Mouse (Mus musculus) CH12.LX (cell line): Measurements from ENCODE around the gene Tpk1.

Source experiments
- CTCF ChIP-seq, 2 experiments: IDR thresholded peaks in 1 of 2; conservative IDR thresholded peaks in 1 of 2; 2 replicates each; pipeline ENCODE4 v1.5.1; 2011 to 2012; ENCODE audit warnings: low read depth in 2 of 2, low read length in 2 of 2, improper control_type of control experiment in 1 of 2, inconsistent platforms in 1 of 2, mild to moderate bottlenecking in 1 of 2, moderate library complexity in 1 of 2
- MAX ChIP-seq: IDR thresholded peaks from 2 replicates; pipeline ENCODE4 v1.6.1; 2011; ENCODE audit warnings: low read length, improper control_type of control experiment
- PAX5 ChIP-seq: IDR thresholded peaks from 2 replicates; pipeline ENCODE4 v1.6.1; 2012; ENCODE audit warnings: low read length, inconsistent platforms, mixed read lengths
- POLR2A ChIP-seq: IDR thresholded peaks from 2 replicates; pipeline ENCODE4 v1.6.1; 2011; ENCODE audit warnings: low read depth, mild to moderate bottlenecking, improper control_type of control experiment, low read length
- POLR2AphosphoS2 ChIP-seq: IDR thresholded peaks from 2 replicates; pipeline ENCODE4 v1.6.1; 2011; ENCODE audit warnings: low read depth, low read length, improper control_type of control experiment
- TBP ChIP-seq: conservative IDR thresholded peaks from 2 replicates; pipeline ENCODE4 v1.6.1; 2011; ENCODE audit warnings: low read depth, low read length, improper control_type of control experiment
- USF1 ChIP-seq: IDR thresholded peaks from 2 replicates; pipeline ENCODE4 v1.6.1; 2014; ENCODE audit warnings: low read depth, mild to moderate bottlenecking, inconsistent platforms, low read length, improper control_type of control experiment
- USF2 ChIP-seq: conservative IDR thresholded peaks from 2 replicates; pipeline ENCODE4 v1.6.1; 2011; ENCODE audit warnings: low read depth, low read length, improper control_type of control experiment

- TF ChIP-seq MAX, result no peak
- TF ChIP-seq CTCF (conservative IDR thresholded peaks at IDR 0.05 in 1 of 2, IDR thresholded peaks at IDR 0.05 in 1 of 2; ENCODE audit: low read depth in 2 of 2, low read length in 2 of 2), result no peak
- no peak for TF ChIP-seq POLR2A
- no peak for TF ChIP-seq TBP
- TF ChIP-seq PAX5, result no peak
- TF ChIP-seq USF2, result no peak
- no peak for TF ChIP-seq POLR2AphosphoS2
- no peak for TF ChIP-seq USF1
Observed at GRCm38 (mm10) chr6:43343006-43343405, 323.1 kb downstream of the Tpk1 start.
